Mouse (Mus musculus): ENCODE data around the gene Tha1. TPM values are rescaled to one million over a fixed set of nuclear protein-coding genes. Genes with fewer than 3 reads are reported as not detected.
A peak's percentile ranks its signal among the peaks of the same experiment; 100 is the strongest.

The Tha1 gene
- polyA plus RNA-seq, 1 experiment from 2014 or later, result 2.7 TPM

DNA sequence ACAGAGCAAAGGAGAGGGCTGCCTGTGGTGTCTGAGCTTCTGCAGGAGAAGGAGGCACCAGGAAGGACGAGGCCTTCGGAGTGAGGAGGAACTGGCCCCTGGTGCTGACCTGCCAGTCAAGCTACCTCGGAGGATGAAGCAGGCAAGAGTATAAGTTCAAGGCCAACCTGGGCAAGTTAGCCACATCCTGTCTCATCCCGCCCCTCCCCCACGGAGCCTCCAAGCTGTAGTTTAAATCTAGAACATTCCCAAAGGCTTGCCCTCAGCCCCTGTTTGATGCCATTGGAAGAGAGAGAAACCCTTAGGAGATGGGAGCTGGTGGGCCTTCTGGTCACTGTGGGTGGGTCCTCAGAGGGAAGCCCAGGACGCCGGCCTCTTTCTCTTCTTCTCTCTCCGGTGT, 31.2 kb upstream of the Tha1 start:
- Histone ChIP-seq H3K27me3 (ENCODE audit: control insufficient read depth, insufficient read depth, low read length) (no peaks in the 10 kb centered on the region), H3K4me3 (ENCODE audit: low read depth, low read length) (no peak overlapping the region), H3K9ac (ENCODE audit: low read length) (no peak overlapping the region), H3K4me2 (ENCODE audit: low read depth) (no peak overlapping the region), H3K4me1 (ENCODE audit: control insufficient read depth, insufficient read depth, low read length) (no peaks in the 10 kb centered on the region), H3K9me3 (ENCODE audit: control insufficient read depth, low read length) (no peaks in the 10 kb centered on the region), H3K36me3 (ENCODE audit: control insufficient read depth, insufficient read depth, low read length) (no peaks in the 10 kb centered on the region), H3K27ac (ENCODE audit: low read depth, low read length) (no peak overlapping the region)
- ATAC-seq (ENCODE audit: insufficient read depth, low FRiP score, low TSS enrichment) (no peak), DNase-seq (ENCODE audit: low spot score) (no peak)
- WGBS, result 85% methylated on average over 8 of the region's 8 CpGs

DNA sequence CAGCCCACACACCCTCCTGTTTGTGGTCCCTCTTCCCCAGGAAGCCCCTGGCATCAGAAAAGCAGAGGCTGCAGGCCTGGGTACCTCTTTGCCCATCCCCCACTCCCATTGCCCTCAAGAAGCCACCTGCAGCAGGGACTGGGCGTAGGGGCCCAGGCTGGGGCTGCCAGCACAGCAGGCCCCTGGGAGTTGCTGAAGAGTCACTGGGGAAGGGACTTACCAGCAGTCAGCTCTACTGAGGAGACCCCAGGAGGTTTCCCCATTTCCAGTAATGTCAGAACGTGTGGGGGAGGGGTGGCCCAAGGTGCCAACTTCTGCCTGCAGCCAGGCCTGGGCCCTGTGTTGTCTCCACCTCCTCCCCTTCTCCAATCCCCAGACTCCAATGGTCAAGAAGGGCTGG, 29.0 kb upstream of the Tha1 start:
- ATAC-seq (ENCODE audit: insufficient read depth, low FRiP score, low TSS enrichment) (no peak), DNase-seq (ENCODE audit: low spot score) (no peak)
- 66% methylated on average over 2 of the region's 2 CpGs for WGBS
- Histone ChIP-seq H3K9ac (ENCODE audit: low read length) (no peak overlapping the region), H3K4me2 (ENCODE audit: low read depth) (no peak overlapping the region), H3K27ac (ENCODE audit: low read depth, low read length) (no peak overlapping the region), H3K4me1 (ENCODE audit: control insufficient read depth, insufficient read depth, low read length) (no peaks in the 10 kb centered on the region), H3K9me3 (ENCODE audit: control insufficient read depth, low read length) (no peaks in the 10 kb centered on the region), H3K36me3 (ENCODE audit: control insufficient read depth, insufficient read depth, low read length) (no peaks in the 10 kb centered on the region), H3K4me3 (ENCODE audit: low read depth, low read length) (no peak overlapping the region), H3K27me3 (ENCODE audit: control insufficient read depth, insufficient read depth, low read length) (no peaks in the 10 kb centered on the region)

DNA sequence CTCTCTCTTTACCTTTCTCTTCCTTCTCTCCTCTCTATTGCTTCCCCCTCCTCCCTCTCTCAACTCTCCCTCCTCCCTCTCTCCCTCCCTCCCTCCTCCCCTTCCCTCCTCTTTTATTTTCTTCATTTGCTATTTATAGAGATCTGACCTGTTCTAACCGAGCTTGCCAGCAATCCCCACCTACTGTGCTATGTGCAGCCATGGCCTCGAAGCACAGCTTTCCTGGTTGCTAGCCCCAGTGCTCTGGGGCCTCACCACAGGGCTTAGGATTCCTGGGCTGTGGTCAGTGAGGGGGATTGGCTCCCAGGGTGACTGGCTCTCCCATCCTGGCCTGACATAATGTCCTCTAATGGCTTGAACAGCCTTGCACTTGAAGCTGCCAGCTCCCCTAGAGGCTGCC, 23.3 kb upstream of the Tha1 start:
- Histone ChIP-seq H3K4me3 (ENCODE audit: low read depth, low read length) (no peak overlapping the region), H3K36me3 (ENCODE audit: control insufficient read depth, insufficient read depth, low read length) (no peaks in the 10 kb centered on the region), H3K27me3 (ENCODE audit: control insufficient read depth, insufficient read depth, low read length) (no peaks in the 10 kb centered on the region; the same call in 1 of the 2 replicates), H3K4me2 (ENCODE audit: low read depth) (no peak overlapping the region), H3K27ac (ENCODE audit: low read depth, low read length) (no peak overlapping the region), H3K9me3 (ENCODE audit: control insufficient read depth, low read length) (no peaks in the 10 kb centered on the region), H3K9ac (ENCODE audit: low read length) (no peak overlapping the region), H3K4me1 (ENCODE audit: control insufficient read depth, insufficient read depth, low read length) (no peaks in the 10 kb centered on the region)
- DNase-seq (ENCODE audit: low spot score) (no peak), ATAC-seq (ENCODE audit: insufficient read depth, low FRiP score, low TSS enrichment) (no peak)
- WGBS, result 72% methylated on average over 2 of the region's 2 CpGs

GRCm38 (mm10) chr11:117894676-117895075, 21.4 kb upstream of the Tha1 start:
- H3K27me3 ChIP-seq (ENCODE audit: control insufficient read depth, insufficient read depth, low read length), result peaks cover 2% of the 10 kb centered on the region; the same call in 1 of the 2 replicates
- ATAC-seq (ENCODE audit: insufficient read depth, low FRiP score, low TSS enrichment), result no peak

DNA sequence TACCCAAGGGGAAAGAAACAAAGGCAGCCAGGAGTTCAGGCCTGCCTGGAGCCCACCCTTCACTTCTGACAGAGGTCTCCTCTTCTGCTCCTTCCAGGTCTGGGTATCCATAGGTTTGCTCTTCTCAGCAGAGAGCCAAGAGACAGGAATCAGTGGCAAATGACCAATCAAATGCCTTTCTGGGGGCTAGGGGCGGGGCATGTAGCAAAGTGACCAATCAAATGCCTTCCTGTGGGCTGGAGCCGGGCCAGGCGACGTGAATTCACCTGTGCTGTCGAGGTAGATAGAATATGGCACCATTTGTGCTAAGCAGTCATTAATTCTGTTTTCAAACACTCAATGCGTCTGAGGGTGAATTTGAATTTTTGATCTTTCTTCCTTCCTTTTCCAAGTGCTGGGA, 18.9 kb upstream of the Tha1 start:
- no peak overlapping the region for H3K4me2 ChIP-seq (ENCODE audit: low read depth)
- no peaks in the 10 kb centered on the region for H3K36me3 ChIP-seq (ENCODE audit: control insufficient read depth, insufficient read depth, low read length)
- H3K9ac ChIP-seq (ENCODE audit: low read length), result no peak overlapping the region
- DNase-seq (ENCODE audit: low spot score) (no peak), ATAC-seq (ENCODE audit: insufficient read depth, low FRiP score, low TSS enrichment) (no peak)
- peaks cover 9% of the 10 kb centered on the region for H3K27me3 ChIP-seq (ENCODE audit: control insufficient read depth, insufficient read depth, low read length)
- H3K9me3 ChIP-seq (ENCODE audit: control insufficient read depth, low read length), result no peaks in the 10 kb centered on the region
- no peak overlapping the region for H3K4me3 ChIP-seq (ENCODE audit: low read depth, low read length)
- peaks cover 26% of the 10 kb centered on the region for H3K4me1 ChIP-seq (ENCODE audit: control insufficient read depth, insufficient read depth, low read length)
- WGBS, result 52% methylated on average over 6 of the region's 6 CpGs
- H3K27ac ChIP-seq (ENCODE audit: low read depth, low read length), result no peak overlapping the region

More at GRCm38 (mm10) chr11:117894676-117895075, 21.4 kb upstream of the Tha1 start:
- Histone ChIP-seq H3K4me2 (ENCODE audit: low read depth) (no peak overlapping the region), H3K4me3 (ENCODE audit: low read depth, low read length) (no peak overlapping the region), H3K4me1 (ENCODE audit: control insufficient read depth, insufficient read depth, low read length) (peaks cover 11% of the 10 kb centered on the region), H3K9ac (ENCODE audit: low read length) (no peak overlapping the region), H3K9me3 (ENCODE audit: control insufficient read depth, low read length) (no peaks in the 10 kb centered on the region), H3K27ac (ENCODE audit: low read depth, low read length) (no peak overlapping the region), H3K36me3 (ENCODE audit: control insufficient read depth, insufficient read depth, low read length) (no peaks in the 10 kb centered on the region)
- WGBS, result 61% methylated on average over 10 of the region's 10 CpGs
- DNase-seq (ENCODE audit: low spot score), result no peak

GRCm38 (mm10) chr11:117891581-117892175, 18.4 kb upstream of the Tha1 start:
- H3K4me2 ChIP-seq (ENCODE audit: low read depth), result no peak overlapping the region
- H3K9me3 ChIP-seq (ENCODE audit: control insufficient read depth, low read length), result no peaks in the 10 kb centered on the region
- H3K27ac ChIP-seq (ENCODE audit: low read depth, low read length), result no peak overlapping the region
- DNase-seq (ENCODE audit: low spot score) (no peak), ATAC-seq (ENCODE audit: insufficient read depth, low FRiP score, low TSS enrichment) (no peak)
- peaks cover 26% of the 10 kb centered on the region for H3K4me1 ChIP-seq (ENCODE audit: control insufficient read depth, insufficient read depth, low read length)
- no peaks in the 10 kb centered on the region for H3K36me3 ChIP-seq (ENCODE audit: control insufficient read depth, insufficient read depth, low read length)
- H3K27me3 ChIP-seq (ENCODE audit: control insufficient read depth, insufficient read depth, low read length), result peaks cover 9% of the 10 kb centered on the region
- no peak overlapping the region for H3K9ac ChIP-seq (ENCODE audit: low read length)
- 92% methylated on average over 19 of the region's 19 CpGs for WGBS
- no peak overlapping the region for H3K4me3 ChIP-seq (ENCODE audit: low read depth, low read length)

GRCm38 (mm10) chr11:117890519-117891282, 17.4 kb upstream of the Tha1 start:
- H3K27ac ChIP-seq (ENCODE audit: low read depth, low read length), result 0 out of 2 replicates have a peak overlapping the region, but pooled peaks have one; percentile 17
- peaks cover 9% of the 10 kb centered on the region for H3K27me3 ChIP-seq (ENCODE audit: control insufficient read depth, insufficient read depth, low read length)
- H3K9me3 ChIP-seq (ENCODE audit: control insufficient read depth, low read length), result no peaks in the 10 kb centered on the region
- 17% methylated on average over 13 of the region's 13 CpGs for WGBS
- DNase-seq (ENCODE audit: low spot score), result peak; percentile 46
- ATAC-seq (ENCODE audit: insufficient read depth, low FRiP score, low TSS enrichment), result no peak
- H3K9ac ChIP-seq (ENCODE audit: low read length), result no peak overlapping the region
- H3K36me3 ChIP-seq (ENCODE audit: control insufficient read depth, insufficient read depth, low read length), result no peaks in the 10 kb centered on the region
- no peak overlapping the region for H3K4me2 ChIP-seq (ENCODE audit: low read depth)
- H3K4me1 ChIP-seq (ENCODE audit: control insufficient read depth, insufficient read depth, low read length), result peaks cover 26% of the 10 kb centered on the region
- H3K4me3 ChIP-seq (ENCODE audit: low read depth, low read length), result no peak overlapping the region

DNA sequence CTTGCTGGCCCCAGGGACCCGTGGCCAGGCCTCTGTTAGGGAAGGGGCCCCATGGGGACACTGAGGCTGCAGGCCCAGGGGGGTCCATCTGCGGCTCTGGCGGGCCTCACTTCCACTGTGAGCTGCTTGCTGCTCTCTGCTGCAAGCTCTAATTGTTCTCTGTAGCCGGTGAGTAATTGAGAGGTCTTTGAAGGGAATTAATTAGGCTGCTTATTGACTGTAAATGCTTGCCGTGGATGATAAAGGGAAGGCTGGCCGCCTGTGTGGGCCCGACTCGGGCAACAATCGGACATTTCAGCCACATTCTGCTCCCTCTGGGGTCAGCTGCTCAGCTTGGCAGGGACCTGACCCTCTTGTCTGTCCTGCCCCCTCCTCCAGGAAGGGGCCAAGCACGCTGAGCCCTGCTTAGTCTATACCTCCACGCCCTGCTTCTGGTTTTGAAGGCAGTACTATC, 16.6 kb upstream of the Tha1 start:
- Histone ChIP-seq H3K4me2 (ENCODE audit: low read depth) (peak overlapping the region; percentile 38), H3K9me3 (ENCODE audit: control insufficient read depth, low read length) (no peaks in the 10 kb centered on the region), H3K27ac (ENCODE audit: low read depth, low read length) (peak overlapping the region; percentile 56; the same call in 1 of the 2 replicates), H3K4me1 (ENCODE audit: control insufficient read depth, insufficient read depth, low read length) (peaks cover 26% of the 10 kb centered on the region), H3K9ac (ENCODE audit: low read length) (peak overlapping the region; percentile 33; the same call in 1 of the 2 replicates), H3K36me3 (ENCODE audit: control insufficient read depth, insufficient read depth, low read length) (no peaks in the 10 kb centered on the region), H3K4me3 (ENCODE audit: low read depth, low read length) (no peak overlapping the region), H3K27me3 (ENCODE audit: control insufficient read depth, insufficient read depth, low read length) (peaks cover 9% of the 10 kb centered on the region)
- 4% methylated on average over 11 of the region's 11 CpGs for WGBS
- ATAC-seq (ENCODE audit: insufficient read depth, low FRiP score, low TSS enrichment), result peak; percentile 55; the same call in 1 of the 2 replicates
- peak; percentile 43 for DNase-seq (ENCODE audit: low spot score)
